Mouse (Mus musculus) erythroblast, embryonic 14.5 days (primary cell): Measurements from ENCODE around the gene Cmc4.

Experiments used
- GATA1 ChIP-seq: IDR thresholded peaks from 2 replicates; pipeline ENCODE4 v1.6.1; 2012; ENCODE audit warnings: low read length, inconsistent platforms, mixed read lengths
- TAL1 ChIP-seq: IDR thresholded peaks from 3 replicates; pipeline ENCODE4 v1.6.1; 2012; ENCODE audit warnings: low read length, inconsistent platforms, mixed read lengths

DNA sequence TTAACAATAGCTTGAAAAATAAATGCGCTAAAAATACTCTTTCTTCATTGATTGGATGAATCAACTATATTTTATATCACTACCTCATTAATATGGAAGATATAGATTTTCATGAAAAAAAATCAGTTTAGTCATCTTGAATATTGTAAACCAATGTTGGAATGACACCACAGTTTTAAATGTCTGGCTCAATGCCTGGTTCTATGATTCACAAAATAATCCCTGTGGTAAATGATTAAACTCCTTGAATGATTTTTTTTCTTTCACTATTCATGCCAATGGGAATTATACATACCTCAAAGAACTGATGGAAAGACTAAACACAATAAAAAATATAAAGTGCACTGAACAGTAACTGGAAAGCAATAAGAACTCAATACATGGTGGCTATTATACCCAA is 6.7 kb downstream of the Cmc4 start:
- TF ChIP-seq GATA1 (no peak), TAL1 (no peak)
